Mouse (Mus musculus): ENCODE data around the gene Klhl22.

The Klhl22 gene

GRCm38 (mm10) chr16:17802456-17802838, 43.0 kb downstream of the Klhl22 start:
- no peak for DNase-seq (ENCODE audit: low spot score)

DNA sequence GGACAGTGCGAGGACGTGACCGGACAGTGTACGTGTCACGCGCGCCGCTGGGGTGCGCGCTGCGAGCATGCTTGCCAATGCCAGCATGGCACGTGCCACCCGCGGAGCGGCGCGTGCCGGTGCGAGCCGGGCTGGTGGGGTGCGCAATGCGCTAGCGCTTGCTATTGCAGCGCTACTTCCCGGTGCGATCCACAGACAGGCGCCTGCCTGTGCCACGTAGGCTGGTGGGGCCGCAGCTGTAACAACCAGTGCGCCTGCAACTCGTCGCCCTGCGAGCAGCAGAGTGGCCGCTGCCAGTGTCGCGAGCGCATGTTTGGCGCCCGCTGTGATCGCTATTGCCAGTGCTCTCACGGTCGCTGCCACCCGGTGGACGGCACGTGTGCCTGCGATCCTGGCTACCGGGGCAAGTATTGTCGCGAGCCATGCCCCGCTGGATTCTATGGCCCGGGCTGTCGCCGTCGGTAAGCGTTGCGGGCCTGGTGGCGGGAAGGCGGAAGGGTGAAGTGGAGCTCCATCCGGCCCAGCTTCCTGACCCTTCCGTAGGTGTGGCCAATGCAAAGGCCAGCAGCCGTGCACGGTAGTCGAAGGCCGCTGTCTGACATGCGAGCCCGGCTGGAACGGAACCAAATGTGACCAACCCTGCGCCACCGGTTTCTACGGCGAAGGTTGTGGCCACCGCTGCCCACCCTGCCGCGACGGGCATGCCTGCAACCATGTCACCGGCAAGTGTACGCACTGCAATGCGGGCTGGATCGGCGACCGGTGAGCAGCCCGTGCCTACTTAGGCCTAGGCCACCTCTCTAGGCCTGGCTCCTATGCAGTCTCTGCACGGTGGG, 43.6 kb downstream of the Klhl22 start:
- no peak for DNase-seq (ENCODE audit: low spot score)

DNA sequence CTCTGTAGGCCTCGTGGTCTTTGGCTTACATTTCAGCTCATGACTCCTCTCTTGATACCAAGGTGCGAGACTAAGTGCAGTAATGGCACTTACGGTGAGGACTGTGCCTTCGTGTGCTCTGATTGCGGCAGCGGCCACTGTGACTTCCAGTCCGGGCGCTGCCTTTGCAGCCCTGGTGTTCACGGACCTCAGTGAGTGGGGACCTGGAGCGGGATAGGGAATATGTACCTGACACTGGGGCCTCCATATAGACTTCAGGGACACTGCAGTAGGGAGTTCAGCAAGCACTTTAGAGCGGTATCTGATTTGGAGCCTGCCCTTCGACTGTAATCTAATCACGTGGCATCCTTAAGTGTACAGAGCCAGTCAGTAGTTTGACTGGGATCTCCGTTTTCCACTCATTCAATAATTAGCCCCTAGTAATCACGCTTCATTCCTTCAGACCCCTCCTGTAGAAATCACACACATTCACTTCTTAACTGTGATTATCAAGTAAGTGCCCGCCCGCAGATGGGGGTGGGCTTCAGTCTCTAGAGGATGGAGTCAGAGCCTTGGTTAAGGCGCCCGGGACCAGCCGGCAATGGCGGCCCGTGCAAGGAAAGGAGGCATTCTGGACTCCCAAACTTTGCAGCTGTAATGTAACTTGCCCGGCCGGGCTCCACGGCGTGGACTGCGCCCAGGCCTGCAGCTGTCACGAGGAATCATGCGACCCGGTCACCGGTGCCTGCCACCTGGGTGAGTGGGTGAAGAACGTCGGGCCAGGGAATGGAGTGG, 44.4 kb downstream of the Klhl22 start:
- no peak for DNase-seq (ENCODE audit: low spot score)

- DNase-seq (ENCODE audit: low spot score), result no peak
Observed at GRCm38 (mm10) chr16:17804449-17804912, 45.1 kb downstream of the Klhl22 start.

- no peak for DNase-seq (ENCODE audit: low spot score)
Observed at GRCm38 (mm10) chr16:17804982-17805381, 45.6 kb downstream of the Klhl22 start.

GRCm38 (mm10) chr16:17806581-17807191, 47.3 kb downstream of the Klhl22 start:
- DNase-seq (ENCODE audit: low spot score), result no peak

DNA sequence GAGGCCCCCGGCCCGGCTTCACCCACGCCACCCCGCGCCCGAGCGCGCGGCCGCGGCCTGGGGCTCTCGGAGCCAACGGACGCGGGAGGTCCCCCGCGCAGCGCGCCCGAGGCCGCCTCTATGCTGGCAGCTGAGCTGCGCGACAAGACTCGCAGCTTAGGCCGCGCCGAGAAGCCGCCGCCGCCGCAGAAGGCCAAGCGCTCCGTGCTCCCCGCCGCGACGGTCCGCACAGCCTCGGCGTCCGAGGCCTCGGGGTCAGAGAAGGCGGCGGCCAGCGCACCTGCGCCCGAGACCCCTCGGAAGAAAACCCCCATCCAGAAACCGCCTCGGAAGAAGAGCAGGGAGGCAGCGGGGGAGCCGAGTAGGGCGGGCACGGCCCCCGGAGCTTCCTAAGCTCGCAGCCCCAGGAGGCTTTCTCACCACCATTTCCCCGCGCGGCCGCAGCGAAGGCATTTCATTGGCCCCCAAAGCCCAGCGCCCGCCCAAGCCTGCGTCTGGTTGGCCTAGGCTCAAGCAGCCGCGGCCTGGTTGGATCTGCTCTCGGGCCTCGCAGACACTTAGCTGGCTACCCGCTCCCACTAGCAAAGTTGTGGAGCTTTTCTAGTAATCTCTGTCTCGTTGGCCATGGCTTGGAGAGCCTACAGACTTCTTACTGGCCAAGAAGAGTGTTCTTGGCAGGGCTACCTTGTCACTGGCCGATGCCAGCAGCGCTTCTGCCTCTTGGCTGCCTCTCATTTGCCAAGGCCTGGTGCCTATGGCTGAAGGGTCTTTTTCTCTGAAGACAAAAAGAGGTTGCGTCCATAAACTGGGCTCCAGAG, 48.0 kb downstream of the Klhl22 start:
- DNase-seq (ENCODE audit: low spot score), result no peak

GRCm38 (mm10) chr16:17809125-17809524, 49.7 kb downstream of the Klhl22 start:
- no peak for DNase-seq (ENCODE audit: low spot score)

DNA sequence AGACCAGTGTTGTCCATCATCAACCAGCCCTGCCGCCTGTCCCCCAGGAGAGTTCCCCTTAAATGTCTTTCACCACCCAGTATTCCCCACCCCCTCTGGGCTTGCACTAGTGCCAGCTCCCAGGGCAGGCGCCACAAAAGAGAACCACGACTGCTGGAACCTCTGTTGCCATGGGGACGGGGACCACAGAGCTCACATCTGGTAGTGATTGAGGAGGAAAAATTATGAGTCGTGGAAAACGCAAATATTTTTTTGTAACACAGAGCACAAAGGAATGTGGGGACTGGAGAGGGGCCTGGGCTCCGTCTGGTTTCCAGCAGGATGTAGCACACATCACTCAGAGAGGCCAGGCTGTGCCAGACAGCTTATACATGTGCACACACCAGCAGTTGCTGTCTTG, 50.3 kb downstream of the Klhl22 start:
- DNase-seq (ENCODE audit: low spot score), result no peak

DNA sequence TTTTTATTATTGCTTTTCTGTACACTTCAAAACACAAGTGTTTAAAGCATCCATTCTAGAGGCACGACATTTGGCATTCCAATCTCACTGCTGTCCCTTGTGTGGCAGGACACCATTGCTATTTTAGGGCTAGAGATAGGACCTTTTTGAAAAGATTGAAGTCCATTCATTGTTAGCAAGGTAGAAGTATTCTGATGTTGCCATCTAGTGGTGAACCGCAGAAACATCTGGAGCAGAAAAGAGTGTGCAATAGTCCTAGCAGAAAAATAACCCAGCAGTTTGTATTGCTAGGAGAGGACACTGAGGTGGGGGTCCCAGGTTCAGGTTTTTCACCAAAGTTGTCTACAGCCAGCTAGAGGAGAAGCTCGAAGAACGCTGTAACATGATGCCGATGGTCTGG, 52.7 kb downstream of the Klhl22 start:
- DNase-seq (ENCODE audit: low spot score), result no peak

GRCm38 (mm10) chr16:17813173-17813572, 53.8 kb downstream of the Klhl22 start:
- no peak for DNase-seq (ENCODE audit: low spot score)

- DNase-seq (ENCODE audit: low spot score), result no peak
Observed at GRCm38 (mm10) chr16:17815411-17816402, 56.3 kb downstream of the Klhl22 start.

GRCm38 (mm10) chr16:17816528-17816927, 57.1 kb downstream of the Klhl22 start:
- no peak for DNase-seq (ENCODE audit: low spot score)

GRCm38 (mm10) chr16:17826500-17826899, 67.1 kb downstream of the Klhl22 start:
- DNase-seq (ENCODE audit: low spot score), result no peak

- DNase-seq (ENCODE audit: low spot score), result no peak
Observed at GRCm38 (mm10) chr16:17828229-17828628, 68.8 kb downstream of the Klhl22 start.

DNA sequence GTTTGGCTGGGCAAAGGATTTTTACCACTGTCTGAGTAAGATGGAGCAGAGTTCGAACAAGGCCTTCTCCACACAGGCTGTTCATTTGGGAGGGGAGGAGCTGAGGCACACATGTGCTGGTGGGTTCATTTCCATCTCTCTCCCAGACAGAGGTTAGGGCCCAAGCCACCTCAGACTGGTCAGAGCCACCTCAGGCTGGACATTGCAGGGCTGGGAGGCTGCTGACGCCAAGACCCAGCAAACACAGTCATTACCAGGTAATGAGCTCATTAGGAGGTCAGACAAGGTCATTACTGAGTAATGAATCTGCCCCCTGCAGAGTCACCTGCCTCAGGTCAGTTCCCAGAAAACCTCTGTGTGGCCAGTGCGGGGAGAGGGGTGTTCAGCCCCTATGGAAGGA, 69.4 kb downstream of the Klhl22 start:
- DNase-seq (ENCODE audit: low spot score), result no peak

GRCm38 (mm10) chr16:17830385-17831178, 71.2 kb downstream of the Klhl22 start:
- no peak for DNase-seq (ENCODE audit: low spot score)

GRCm38 (mm10) chr16:17831781-17832180, 72.4 kb downstream of the Klhl22 start:
- no peak for DNase-seq (ENCODE audit: low spot score)

DNA sequence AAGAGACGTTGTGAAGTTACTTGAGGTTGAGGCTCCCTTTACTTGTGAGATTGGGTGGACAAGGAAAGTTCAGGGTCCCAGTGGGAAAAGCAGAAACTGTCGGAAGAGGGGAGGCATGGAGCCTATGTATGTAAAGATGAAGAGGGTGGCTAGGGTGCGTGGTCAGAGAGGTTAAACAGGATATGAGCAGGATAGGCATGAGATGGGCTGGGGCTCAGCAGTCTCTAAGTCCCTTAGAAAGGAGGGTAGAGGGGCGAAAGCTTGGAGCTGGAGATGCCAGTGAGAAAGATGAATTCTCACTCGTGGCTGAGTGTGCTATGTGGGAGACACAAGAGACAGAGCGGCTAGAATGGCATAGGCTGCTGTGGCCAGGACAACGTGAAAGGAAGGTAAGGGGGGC, 73.4 kb downstream of the Klhl22 start, which contains the start of gene B830017H08Rik:
Gene B830017H08Rik (plus strand): TSS at position 301 of the 400 bp plus-strand sequence.
- no peak for DNase-seq (ENCODE audit: low spot score)

- DNase-seq (ENCODE audit: low spot score), result no peak
Observed at GRCm38 (mm10) chr16:17833321-17833680, 73.9 kb downstream of the Klhl22 start.

Measured in urinary bladder, postnatal 10 days (tissue).